Mouse (Mus musculus): ENCODE results near the gene Coq2.
A peak's percentile ranks its signal among the peaks of the same experiment; 100 is the strongest.

The Coq2 gene

DNA sequence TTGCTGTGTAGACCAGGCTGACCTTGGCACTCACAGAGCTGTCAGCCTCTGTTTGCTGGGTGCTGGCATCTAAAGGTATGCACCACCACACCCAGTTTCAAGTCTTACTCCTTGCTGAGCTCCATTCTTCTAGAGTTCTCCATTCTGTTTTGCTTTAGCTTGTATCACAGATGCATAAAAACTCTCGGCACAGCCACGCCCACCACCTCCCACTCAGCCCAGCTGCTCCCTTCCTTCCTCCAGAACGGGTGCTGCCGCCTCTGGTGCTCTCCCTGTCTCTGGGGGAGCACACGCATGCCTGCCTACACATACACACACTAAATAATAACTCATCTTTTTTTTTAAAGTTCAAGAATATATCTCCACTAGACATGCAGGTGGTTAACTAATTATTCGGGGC lies 16.5 kb downstream of the Coq2 start:
- DNase-seq = no peak

GRCm38 (mm10) chr5:100656352-100656751 lies 18.6 kb downstream of the Coq2 start:
- no peak for DNase-seq

DNA sequence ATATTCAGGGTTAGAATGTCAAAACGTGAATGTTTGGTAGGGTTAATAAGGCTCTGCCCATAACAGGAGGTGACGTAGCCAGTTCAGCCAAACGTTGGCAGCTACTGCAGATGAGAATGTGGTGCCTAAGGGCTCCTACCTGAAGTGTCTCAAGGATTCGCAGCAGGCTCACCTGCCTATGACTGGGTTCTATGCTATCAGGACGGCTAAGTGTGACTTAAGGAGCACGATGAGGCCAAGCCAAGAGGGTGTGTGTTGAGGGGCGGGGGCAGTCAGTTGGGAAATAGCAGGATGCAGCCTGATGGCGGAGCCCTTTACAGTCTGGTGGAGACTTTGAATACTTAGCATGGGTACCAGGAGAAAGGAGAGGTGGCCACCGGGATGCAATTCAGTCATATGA lies 22.6 kb downstream of the Coq2 start:
- no peak for DNase-seq

- peak; percentile 36 for DNase-seq
Measured at GRCm38 (mm10) chr5:100651486-100651885, 23.5 kb downstream of the Coq2 start.

DNA sequence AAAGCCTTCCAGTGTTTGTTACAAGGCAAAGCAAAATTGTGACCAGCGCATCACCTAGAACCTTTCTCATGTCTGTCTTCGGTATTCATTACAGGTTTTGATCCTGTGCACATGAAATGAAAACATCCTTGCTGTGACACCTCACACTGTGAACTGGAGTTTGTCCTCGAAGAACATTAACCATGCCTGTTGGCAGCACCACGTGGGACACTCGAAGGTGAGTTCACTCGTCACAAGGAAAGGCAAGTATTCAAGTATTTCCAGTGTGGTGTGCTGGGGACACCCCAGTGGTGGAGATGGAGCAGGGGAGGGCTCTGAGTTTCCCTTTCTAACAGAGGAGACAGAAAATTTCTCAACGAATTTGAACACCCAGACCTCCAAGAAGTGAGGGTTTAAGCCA lies 24.0 kb downstream of the Coq2 start:
- no peak for DNase-seq

GRCm38 (mm10) chr5:100648546-100648945 lies 26.4 kb downstream of the Coq2 start:
- DNase-seq = no peak

DNA sequence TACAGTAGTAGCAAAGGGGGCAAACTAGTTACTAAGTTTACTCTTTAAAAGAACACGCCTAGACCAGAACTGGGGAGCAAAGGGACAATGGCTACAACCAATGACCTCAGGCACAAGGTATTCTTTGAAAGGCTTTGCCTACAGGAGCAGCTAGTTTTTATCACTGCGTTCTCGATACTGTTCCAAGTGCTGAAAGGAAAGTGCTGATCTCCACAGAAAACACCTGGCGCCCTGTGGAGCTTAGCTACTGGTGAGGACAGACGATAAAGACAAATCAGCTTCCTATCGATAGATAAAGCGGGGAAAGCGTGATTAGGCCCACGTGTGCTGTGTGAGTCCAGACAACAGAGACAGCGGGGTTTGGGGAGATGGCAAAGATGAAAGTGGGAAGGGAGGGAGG lies 26.9 kb downstream of the Coq2 start:
- no peak for DNase-seq

GRCm38 (mm10) chr5:100646558-100646957 lies 28.4 kb downstream of the Coq2 start:
- DNase-seq = no peak

GRCm38 (mm10) chr5:100643991-100644535 lies 30.9 kb downstream of the Coq2 start:
- DNase-seq = no peak

DNA sequence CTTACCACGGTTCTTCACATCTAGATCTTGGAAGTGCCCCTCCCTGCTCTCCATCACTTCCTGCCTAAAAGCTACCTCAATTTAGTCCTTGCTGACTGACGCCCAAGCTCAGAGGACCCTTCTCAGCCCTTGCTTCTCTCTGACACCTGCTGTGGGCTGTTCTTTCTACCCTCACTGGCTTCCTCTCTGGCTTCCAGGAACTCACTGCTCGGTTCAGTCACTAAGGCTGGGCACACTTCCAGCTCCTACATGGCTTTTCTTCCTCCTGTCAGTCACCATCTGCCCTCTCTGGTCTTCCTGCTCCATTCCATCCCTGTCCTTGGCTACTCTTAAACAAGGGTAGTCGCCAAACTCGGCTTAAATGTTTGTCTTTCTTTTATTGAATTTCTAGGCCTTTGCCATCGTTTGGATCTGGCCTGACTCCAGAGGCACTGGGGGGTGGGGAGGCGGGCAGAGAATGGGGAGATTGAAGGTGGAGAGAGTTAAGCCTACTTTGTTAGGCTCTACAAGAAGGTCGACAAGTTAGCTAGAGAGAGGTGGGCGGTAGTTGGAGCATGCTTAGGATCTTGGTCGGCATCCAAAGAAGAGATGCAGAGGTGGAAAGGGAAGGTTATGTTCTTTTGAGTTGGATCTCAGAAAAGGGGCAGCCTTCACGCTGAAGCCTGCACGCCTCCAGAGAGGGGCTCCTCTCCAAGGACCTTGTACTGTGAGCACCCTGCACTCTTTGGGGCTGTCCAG lies 31.5 kb downstream of the Coq2 start:
- DNase-seq = peak; percentile 45

- no peak for DNase-seq
Measured at GRCm38 (mm10) chr5:100642316-100642715, 32.6 kb downstream of the Coq2 start.

GRCm38 (mm10) chr5:100638483-100638882 lies 36.5 kb downstream of the Coq2 start:
- no peak for DNase-seq

DNA sequence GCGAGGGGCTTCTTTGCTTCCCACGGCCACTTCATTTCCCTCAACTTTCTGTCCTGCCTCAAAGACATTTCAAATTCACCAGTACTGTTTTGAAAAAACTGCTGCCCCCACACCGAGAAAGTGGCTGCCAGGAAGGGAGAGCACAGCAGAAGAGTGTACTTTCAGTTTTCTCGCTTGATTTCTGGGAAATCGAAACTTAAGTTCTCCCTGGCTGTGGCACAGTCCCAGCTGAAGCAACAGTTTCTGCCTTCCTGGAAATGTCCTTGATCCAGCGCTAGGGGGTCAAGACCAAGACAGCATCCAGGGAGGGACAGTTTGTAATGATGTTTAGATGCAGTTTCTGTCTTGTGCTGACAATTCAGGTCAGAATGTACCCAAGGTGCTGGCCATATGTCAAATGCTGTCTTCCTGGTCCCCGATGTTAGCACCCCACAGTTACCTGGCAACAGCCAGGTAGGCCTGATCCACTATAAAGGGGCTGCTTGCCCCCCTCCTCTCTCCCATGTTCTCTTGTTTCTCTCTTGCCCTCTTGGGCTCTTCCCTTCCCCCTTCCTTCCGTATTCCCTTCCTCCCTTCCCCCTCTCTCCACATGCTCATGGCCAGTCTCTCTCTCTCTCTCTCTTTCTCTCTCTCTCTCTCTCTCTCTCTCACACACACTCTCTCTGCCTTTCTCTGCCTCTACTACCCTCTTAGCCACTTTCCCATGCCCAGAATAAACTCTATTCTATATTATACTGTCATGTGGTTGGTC lies 38.0 kb downstream of the Coq2 start:
- no peak for DNase-seq

GRCm38 (mm10) chr5:100635908-100636307 lies 39.0 kb downstream of the Coq2 start:
- DNase-seq = no peak

GRCm38 (mm10) chr5:100634885-100635478 lies 40.0 kb downstream of the Coq2 start:
- DNase-seq = no peak

- no peak for DNase-seq
Measured at GRCm38 (mm10) chr5:100632540-100633129, 42.3 kb downstream of the Coq2 start.

DNA sequence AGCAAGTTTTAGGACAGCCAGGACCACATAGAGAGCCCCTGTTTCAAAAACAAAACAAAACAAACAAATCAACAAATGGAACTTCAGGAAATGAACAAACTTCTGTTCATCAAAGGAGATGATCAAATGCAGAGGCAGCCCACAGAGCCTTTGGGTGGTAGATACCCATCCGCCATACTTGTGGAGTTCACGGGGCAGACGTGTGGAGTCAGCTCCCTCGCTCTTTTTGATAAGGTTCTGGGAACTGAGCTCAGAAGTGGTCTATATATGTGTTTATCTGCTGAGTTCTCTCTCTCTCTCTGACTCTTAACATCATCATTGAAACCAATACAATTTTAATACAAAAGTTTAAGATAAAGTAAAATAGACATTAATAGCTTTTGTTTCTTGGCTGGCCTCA lies 46.1 kb downstream of the Coq2 start:
- DNase-seq = no peak

DNA sequence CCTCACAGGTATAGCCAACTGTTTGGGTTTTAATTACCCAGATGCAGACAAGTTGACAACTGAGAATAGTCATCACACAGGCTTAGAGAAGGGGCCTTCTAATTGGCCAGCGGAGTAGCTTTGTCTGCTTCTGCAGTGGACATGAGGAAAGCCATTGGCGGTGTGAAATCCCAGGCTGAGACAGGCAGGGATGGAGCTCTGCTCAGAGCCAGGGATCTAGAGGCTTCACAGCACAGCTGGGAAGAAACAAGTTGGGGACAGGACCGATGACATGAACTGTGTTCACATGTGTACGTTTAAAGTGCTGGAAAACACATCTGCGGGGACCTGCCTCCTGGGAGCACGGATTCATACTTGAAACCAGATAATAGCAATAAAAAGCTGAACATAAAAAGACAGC lies 48.4 kb downstream of the Coq2 start:
- DNase-seq = no peak

GRCm38 (mm10) chr5:100624743-100625360 lies 50.1 kb downstream of the Coq2 start:
- no peak for DNase-seq

GRCm38 (mm10) chr5:100622509-100623163 lies 52.3 kb downstream of the Coq2 start:
- no peak for DNase-seq

DNA sequence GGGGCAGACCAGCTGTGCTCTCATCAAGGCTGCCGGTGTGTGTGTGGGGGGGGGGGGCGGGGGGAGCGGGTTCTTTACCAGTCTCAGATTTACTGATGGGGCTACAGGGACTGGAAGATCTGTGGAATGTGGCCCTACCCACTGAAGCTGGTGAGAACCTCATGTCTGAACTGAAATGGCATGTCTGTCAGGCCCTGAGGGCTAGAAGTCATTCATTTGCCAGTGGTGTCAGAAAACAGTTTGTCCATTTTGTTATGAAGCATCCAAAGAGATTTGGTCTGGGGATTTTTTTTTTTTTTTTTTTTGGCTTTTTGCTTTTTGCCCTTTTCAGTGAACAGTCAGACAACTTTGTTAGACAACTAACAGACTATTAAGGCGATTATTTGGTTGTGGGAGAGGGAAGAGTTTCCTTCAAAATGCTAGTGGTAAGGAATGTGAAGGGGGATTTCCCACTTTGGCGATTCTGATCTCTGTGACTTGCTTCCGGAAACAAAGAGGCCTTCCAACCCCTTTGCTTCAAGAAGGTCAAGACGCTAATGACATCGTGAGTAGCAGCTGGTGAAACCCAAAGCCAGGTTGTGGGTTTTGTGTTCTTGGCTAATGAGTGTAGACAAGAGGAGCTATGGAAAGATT lies 52.9 kb downstream of the Coq2 start:
- DNase-seq = no peak

GRCm38 (mm10) chr5:100620952-100621351 lies 54.0 kb downstream of the Coq2 start:
- DNase-seq = no peak
